Mouse (Mus musculus) spleen, adult 2 months (tissue): ENCODE data around the gene Ly86.

ENCODE experiments used
- CTCF ChIP-seq: fragments of 200-500 bp; IDR thresholded peaks from 2 replicates; pipeline ENCODE4 v1.5.1; 2011; ENCODE audit warnings: mild to moderate bottlenecking, inconsistent platforms; ENCODE audit not compliant: insufficient read depth, insufficient read length, insufficient replicate concordance; ENCODE audit errors: extremely low read depth
- POLR2A ChIP-seq: fragments of 200-500 bp; IDR thresholded peaks from 2 replicates; pipeline ENCODE4 v1.6.1; 2011; ENCODE audit warnings: low read depth, low read length, inconsistent platforms

- TF ChIP-seq POLR2A (no peak; the same call in 1 of the 2 replicates), CTCF (no peak)
These were observed 106.5 kb downstream of the Ly86 start for GRCm38 (mm10) chr13:37451471-37451870.
